Mouse (Mus musculus) right cerebral cortex, postnatal 36 days (tissue): ENCODE results near the gene Mfsd4b4.
A peak's percentile ranks its signal among the peaks of the same experiment; 100 is the strongest.
"Not testable (repeated sequence)": the region's sequence is repeated elsewhere in the genome, so short reads cannot be mapped to it uniquely, and the experiment has no call there.

Experiments
- DNase-seq, 2 experiments: peaks; one replicate each; pipeline ENCODE4 v3.0.0; 2022; ENCODE audit warnings: low spot score in 2 of 2, mixed read lengths in 1 of 2

Mfsd4b4 gene

DNA sequence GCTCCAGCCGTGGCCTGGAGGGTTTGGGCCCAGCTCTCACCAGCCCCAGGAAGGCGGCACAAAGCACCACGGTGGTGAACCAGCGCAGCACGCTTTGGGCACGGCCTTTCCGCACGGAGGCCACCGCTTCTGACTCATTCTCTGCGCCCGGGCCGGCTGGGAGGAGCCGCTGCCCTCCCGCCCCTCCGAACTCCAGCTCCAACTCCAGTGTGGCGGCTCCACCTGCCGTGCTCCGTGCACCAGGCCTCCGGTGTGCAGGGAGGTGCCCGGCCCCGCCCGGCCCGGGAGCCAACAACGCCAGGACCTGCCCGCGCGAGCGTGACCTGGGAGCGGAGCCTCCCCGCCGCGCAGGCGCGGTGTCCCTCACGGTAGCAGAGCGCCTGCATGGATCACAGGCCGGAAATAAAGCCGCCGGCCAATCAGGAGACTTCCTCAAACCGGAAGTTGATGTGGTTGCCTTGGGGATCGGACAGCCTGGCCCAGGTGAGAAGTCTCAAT lies at the start of gene Mfsd4b4:
Gene Mfsd4b4 (minus strand): TSS at position 365 of the 498 bp plus-strand sequence.
- DNase-seq, result peak; percentile 77 to 87

GRCm38 (mm10) chr10:39947195-39947594 lies 48.2 kb upstream of the Mfsd4b4 start:
- DNase-seq, result not testable (repeated sequence)

GRCm38 (mm10) chr10:39936553-39936952 lies 37.5 kb upstream of the Mfsd4b4 start:
- DNase-seq, result no peak

GRCm38 (mm10) chr10:39926616-39927139 lies 27.6 kb upstream of the Mfsd4b4 start, which contains the start of gene Mfsd4b2:
Gene Mfsd4b2, minus strand, starts transcription at chr10:39926923.
- no peak for DNase-seq

- DNase-seq, result not testable (repeated sequence)
Observed at GRCm38 (mm10) chr10:39924556-39924955, 25.5 kb upstream of the Mfsd4b4 start.

- DNase-seq, result no peak
Observed at GRCm38 (mm10) chr10:39912616-39913015, 13.6 kb upstream of the Mfsd4b4 start.

- DNase-seq, result no peak
Observed at GRCm38 (mm10) chr10:39908768-39909441, 9.9 kb upstream of the Mfsd4b4 start.

DNA sequence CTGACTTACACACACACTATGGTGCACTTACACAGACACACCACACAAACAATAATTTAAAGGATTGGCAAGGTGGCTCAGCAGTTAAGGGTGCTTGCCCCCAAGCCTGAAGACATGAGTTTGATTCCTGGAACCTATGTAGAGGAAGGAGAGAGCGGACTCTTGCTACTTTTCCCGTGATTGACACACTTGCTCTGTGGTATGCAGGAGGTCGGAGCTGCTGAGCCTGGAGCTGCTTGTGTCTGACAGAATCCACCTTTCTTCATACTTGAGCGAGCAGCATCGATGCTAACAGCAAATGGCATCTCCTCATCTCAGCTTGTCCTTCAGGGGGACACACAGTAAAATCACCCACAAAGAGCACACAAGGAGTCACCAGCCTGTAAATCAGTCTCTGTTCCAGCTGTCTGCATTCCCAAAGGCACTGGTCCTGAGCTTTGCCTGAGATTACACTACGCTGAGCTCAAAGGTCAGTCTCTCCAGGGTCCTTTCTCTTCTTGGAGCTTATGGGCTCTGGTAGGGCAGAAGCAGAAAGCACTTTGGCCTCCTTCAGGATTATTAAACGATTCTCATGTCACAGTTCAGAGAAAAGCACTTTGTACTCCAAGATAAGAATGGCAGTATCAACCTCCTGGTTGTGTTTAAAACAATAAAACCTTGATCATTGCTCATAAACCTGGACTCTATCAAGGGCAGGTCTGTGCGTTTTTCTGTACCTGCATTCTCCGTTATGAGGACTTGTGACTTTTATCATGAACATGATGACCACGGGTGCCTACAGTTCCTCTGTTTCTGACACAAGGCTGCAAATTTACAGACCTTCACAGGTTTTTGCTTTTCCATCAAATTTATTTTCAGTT lies 8.0 kb upstream of the Mfsd4b4 start:
- DNase-seq, result no peak

- DNase-seq, result no peak
Observed at GRCm38 (mm10) chr10:39904191-39904590, 5.2 kb upstream of the Mfsd4b4 start.

- no peak for DNase-seq
Observed at GRCm38 (mm10) chr10:39896503-39896902, 2.5 kb downstream of the Mfsd4b4 start.

DNA sequence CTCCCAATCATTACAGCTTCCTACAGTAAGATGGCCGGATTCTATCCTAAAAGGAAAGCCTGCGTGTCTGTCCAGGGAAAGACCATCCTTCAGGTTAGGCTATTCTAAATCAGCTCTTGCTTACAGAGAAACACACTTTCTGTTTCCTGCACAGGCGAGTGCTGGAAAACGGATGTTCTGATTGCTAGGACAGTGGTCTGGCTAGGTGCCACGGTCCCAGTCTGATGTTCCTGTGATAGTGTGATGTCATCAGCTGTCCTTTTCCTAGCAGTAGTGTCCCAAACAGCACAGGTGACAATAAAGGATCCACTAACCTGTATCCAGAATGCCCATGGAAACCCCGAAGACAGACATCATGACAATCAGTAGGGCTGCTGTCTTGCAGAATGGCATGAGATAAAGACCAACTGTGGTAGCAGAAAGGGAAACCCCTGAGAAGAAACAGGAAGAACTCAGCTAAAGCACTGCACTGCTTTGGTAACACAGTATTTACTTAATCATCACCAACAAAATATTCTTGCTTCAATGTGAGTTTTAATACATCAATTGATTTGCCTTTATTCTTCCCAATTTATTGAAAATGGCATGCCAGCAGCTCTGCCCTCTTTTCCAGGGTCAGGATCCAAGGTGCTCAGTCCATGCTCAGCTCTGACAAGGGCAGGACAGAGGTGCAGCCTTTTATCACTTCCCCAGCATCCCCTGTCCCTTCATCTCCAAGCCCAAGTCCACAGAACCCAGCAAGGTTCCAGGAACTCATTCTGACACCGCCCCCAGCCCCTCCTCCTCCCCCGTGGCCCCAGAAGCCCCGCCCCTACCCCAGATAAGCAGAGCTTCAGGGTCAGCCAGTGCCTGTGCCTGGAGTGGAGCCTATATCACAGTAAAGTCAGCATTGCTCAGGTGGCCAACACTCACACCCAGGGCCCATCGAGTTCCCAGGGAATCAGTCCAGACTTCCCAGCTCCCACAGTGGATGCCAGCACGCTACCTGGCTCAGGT lies 5.0 kb downstream of the Mfsd4b4 start:
- no peak for DNase-seq

GRCm38 (mm10) chr10:39888621-39889020 lies 10.4 kb downstream of the Mfsd4b4 start:
- DNase-seq, result no peak

DNA sequence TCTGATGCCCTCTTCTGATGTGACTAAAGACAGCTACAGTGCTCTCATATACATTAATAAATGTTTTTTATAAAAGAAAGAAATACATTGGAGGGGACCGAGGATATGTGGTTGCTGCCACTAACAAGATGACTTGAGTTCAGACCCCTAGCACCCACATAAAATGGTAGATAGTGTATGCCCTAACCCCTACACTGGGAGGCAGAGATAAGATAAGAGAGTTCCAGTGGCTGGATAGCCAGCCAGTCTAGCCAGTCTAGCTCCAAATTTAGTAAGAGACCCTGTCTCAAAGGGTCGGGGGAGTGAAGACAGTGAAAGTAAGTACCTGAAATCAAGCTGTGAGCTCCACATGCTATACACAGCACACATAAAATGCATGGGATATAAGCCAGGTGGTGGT lies 33.5 kb downstream of the Mfsd4b4 start:
- no peak for DNase-seq

DNA sequence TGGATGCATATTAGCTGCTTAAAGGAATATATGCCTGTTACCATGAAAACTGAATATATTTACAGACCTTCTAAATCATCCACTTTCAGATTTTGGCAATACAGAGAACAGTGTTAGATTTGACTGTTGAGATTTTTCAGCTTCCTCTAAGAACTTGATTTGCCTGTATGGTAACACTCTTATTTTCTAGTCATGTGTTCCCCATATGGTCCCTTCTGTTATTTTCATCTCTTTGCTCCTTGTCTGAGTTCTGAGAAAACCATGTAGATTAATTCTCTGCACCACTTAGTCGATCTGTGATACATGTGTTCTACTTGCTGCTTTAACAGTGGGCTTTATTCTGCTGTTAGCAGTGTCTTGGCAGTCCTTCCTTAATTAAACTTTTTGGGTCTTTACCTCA lies 56.4 kb downstream of the Mfsd4b4 start:
- no peak for DNase-seq
